Mouse (Mus musculus): ENCODE data around the gene Slc11a2.

DNA sequence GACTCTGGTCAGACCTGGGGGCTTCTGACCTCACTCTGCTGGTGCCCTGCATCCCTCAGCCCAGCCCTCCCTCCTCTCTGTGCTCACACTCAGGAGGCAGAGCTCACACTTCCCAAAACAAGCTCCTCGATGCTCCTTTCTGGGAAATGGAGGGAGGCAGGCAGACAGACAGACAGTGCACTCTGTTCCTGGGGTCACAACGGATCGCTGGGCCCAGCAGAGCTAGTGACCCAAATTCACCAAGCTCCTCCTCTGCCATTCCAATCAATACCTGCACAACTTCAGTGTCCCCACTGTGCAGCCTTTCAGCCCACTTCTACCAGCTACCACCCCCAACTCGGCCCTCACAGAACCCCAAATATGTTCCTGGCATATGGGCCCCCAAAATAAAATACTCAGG lies 23.1 kb downstream of the Slc11a2 start:
- TF ChIP-seq GATA1 (IDR thresholded peaks at IDR 0.05; ENCODE audit: borderline replicate concordance, low read length) (no peak), FLI1 (IDR thresholded peaks at IDR 0.05; ENCODE audit: low read length) (no peak)
